Comparison of ENCODE assay signal across 9 mouse cellular contexts in genomic region chr15:7194748-7195221, GRCm38 (mm10).
DNase-seq lines count a peak whose midpoint lies in the region; ATAC-seq lines count a peak whose summit lies in the region.
"Had no signal": no experiment of that assay in that cellular context is flagged by ENCODE, and none has a peak within 500 bp of the region (broad histone marks: within the 10 kb centered on the region; RNA-seq: fewer than 3 reads in every experiment).

No protein-coding gene starts in this region.

- H3K4me3 ChIP-seq in embryonic facial prominence, embryonic 13.5 days = no peak overlapping the region
- no peak overlapping the region for H3K4me3 ChIP-seq in hindbrain, embryonic 13.5 days
- H3K4me3 ChIP-seq in neural tube, embryonic 13.5 days = no peak overlapping the region
- H3K4me3 ChIP-seq: liver, embryonic 13.5 days had no signal

- peak overlapping the region; percentile 40; the same call in 1 of the 2 replicates for H3K27ac ChIP-seq in embryonic facial prominence, embryonic 13.5 days
- peak overlapping the region; percentile 82 for H3K27ac ChIP-seq in hindbrain, embryonic 13.5 days
- H3K27ac ChIP-seq in neural tube, embryonic 13.5 days (replicated peaks) = peak overlapping the region; percentile 90
- H3K27ac ChIP-seq: liver, embryonic 13.5 days had no signal

- H3K9me3 ChIP-seq in embryonic facial prominence, embryonic 13.5 days = no peaks in the 10 kb centered on the region
- no peaks in the 10 kb centered on the region for H3K9me3 ChIP-seq in hindbrain, embryonic 13.5 days
- H3K9me3 ChIP-seq in neural tube, embryonic 13.5 days = no peaks in the 10 kb centered on the region
- H3K9me3 ChIP-seq: liver, embryonic 13.5 days had no signal

- peak overlapping the region; percentile 20; the same call in 1 of the 2 replicates for H3K4me2 ChIP-seq in embryonic facial prominence, embryonic 13.5 days
- H3K4me2 ChIP-seq in hindbrain, embryonic 13.5 days = no peak overlapping the region
- H3K4me2 ChIP-seq in neural tube, embryonic 13.5 days = peak overlapping the region; percentile 5; the same call in 1 of the 2 replicates
- H3K4me2 ChIP-seq: liver, embryonic 13.5 days had no signal

- 33% methylated on average over 6 of the region's 6 CpGs for WGBS in embryonic facial prominence, embryonic 13.5 days
- 14% methylated on average over 6 of the region's 6 CpGs for WGBS in hindbrain, embryonic 13.5 days
- 16% methylated on average over 6 of the region's 6 CpGs for WGBS in neural tube, embryonic 13.5 days

- no peaks in the 10 kb centered on the region; the same call in 1 of the 2 replicates for H3K27me3 ChIP-seq in embryonic facial prominence, embryonic 13.5 days
- no peaks in the 10 kb centered on the region for H3K27me3 ChIP-seq in hindbrain, embryonic 13.5 days
- no peaks in the 10 kb centered on the region for H3K27me3 ChIP-seq in neural tube, embryonic 13.5 days
- H3K27me3 ChIP-seq: liver, embryonic 13.5 days had no signal

- ATAC-seq in embryonic facial prominence, embryonic 13.5 days (ENCODE audit: insufficient number of reproducible peaks, insufficient read depth, low FRiP score, low TSS enrichment, low read depth) = no peak
- peak; percentile 83 for ATAC-seq in hindbrain, embryonic 13.5 days (ENCODE audit: low FRiP score)
- peak; percentile 85 for ATAC-seq in neural tube, embryonic 13.5 days (ENCODE audit: low read depth)

- intact Hi-C loops in left cerebral cortex, postnatal 10 days (cut with DNase I) = no loop called here

- H3K36me3 ChIP-seq in embryonic facial prominence, embryonic 13.5 days = peaks cover 16% of the 10 kb centered on the region
- peaks cover 20% of the 10 kb centered on the region for H3K36me3 ChIP-seq in hindbrain, embryonic 13.5 days
- peaks cover 19% of the 10 kb centered on the region for H3K36me3 ChIP-seq in neural tube, embryonic 13.5 days

- H3K4me1 ChIP-seq in embryonic facial prominence, embryonic 13.5 days = peaks cover 37% of the 10 kb centered on the region
- H3K4me1 ChIP-seq in hindbrain, embryonic 13.5 days (replicated peaks) = peaks cover 43% of the 10 kb centered on the region
- H3K4me1 ChIP-seq in neural tube, embryonic 13.5 days (replicated peaks) = peaks cover 76% of the 10 kb centered on the region
- H3K4me1 ChIP-seq: liver, embryonic 13.5 days had no signal

- no peak overlapping the region for H3K9ac ChIP-seq in embryonic facial prominence, embryonic 13.5 days
- no peak overlapping the region for H3K9ac ChIP-seq in hindbrain, embryonic 13.5 days
- no peak overlapping the region for H3K9ac ChIP-seq in neural tube, embryonic 13.5 days
- H3K9ac ChIP-seq: liver, embryonic 13.5 days had no signal

- DNase-seq in left cerebral cortex, postnatal 10 days (ENCODE audit: extremely low spot score in 1 of 2, low spot score in 2 of 2) = peak; percentile 29 to 36
- no peak for DNase-seq in left cerebral cortex, adult 18-20 months (ENCODE audit: low spot score in 2 of 2)
- no peak for DNase-seq in kidney, adult 9 months
- DNase-seq in ovary, postnatal 10 days (ENCODE audit: low spot score) = no peak
- DNase-seq: cerebellum, adult 11-12 months; liver, embryonic 13.5 days had no signal

Comparison
In these comparisons a context has a peak if more than half of its experiments do, and no peak if none do; other contexts are left out.
1. DNase-seq: peak in left cerebral cortex, postnatal 10 days (2 of 2); none in left cerebral cortex, adult 18-20 months (0 of 2), kidney, adult 9 months (single experiment) and ovary, postnatal 10 days (single experiment).
2. H3K27ac ChIP-seq: peak in every context shown above with its lines; median percentile 90 in neural tube, embryonic 13.5 days; 82 in hindbrain, embryonic 13.5 days; 40 in embryonic facial prominence, embryonic 13.5 days.